Mouse (Mus musculus): Measurements from ENCODE around the gene Sowaha. TPM values are rescaled to one million over a fixed set of nuclear protein-coding genes. Genes with fewer than 3 reads are reported as not detected.
A peak's percentile ranks its signal among the peaks of the same experiment; 100 is the strongest.

Gene Sowaha
- total RNA-seq (2015): 0.73 and 0.79 TPM in 2 replicates
- total RNA-seq (2017): 0.29 and 0.91 TPM in 2 replicates

DNA sequence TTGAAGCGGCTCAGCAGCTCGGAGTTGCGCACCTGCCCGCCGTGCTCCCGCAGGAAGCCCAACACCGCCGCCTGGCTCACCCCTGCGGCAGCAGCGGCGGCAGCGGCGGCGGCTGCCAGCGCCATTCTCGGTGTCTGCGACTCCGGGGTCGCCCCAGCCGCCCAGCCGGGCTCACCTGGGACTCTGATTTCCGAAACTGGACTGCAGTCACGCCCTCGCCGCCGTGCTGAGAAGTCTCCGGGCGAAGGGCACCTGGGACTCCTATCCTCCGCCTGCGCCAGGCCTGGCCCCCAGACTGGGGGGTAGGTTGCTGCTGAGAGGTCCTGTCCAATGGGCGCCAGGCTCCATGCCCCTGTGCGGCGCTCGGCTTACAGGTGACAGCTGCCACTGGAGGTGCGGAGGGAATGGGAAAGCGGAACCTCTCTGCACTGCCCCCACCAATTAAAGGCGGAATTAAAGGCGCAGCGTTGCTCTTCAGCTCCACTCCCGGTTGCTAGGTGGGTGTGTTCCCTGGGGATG is at the start of gene Sowaha, which contains the start of gene Gm9945:
TSS of gene Sowaha (minus strand) at position 492 of the 519 bp plus-strand sequence.
TSS of gene Gm9945 (plus strand) at position 384 of the 519 bp plus-strand sequence.
- ATAC-seq (replicated peaks; ENCODE audit: poor library complexity): peak; percentile 23

DNA sequence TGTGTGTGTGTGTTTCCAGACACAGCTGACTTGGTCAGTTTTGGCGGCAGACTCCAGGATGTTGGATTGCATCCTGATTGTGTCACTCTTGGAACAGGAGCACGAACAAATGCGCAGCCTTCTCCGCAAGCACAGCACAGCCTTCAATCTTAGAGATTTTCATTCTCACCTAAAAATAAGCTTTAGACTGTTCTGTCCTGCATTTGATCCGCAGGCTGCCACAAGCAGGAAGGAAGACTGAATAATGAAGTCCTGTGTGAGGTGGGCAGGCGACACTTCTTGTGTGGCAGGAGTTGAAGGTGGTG is 49.1 kb upstream of the Sowaha start:
- no peak for ATAC-seq (replicated peaks; ENCODE audit: poor library complexity)

DNA sequence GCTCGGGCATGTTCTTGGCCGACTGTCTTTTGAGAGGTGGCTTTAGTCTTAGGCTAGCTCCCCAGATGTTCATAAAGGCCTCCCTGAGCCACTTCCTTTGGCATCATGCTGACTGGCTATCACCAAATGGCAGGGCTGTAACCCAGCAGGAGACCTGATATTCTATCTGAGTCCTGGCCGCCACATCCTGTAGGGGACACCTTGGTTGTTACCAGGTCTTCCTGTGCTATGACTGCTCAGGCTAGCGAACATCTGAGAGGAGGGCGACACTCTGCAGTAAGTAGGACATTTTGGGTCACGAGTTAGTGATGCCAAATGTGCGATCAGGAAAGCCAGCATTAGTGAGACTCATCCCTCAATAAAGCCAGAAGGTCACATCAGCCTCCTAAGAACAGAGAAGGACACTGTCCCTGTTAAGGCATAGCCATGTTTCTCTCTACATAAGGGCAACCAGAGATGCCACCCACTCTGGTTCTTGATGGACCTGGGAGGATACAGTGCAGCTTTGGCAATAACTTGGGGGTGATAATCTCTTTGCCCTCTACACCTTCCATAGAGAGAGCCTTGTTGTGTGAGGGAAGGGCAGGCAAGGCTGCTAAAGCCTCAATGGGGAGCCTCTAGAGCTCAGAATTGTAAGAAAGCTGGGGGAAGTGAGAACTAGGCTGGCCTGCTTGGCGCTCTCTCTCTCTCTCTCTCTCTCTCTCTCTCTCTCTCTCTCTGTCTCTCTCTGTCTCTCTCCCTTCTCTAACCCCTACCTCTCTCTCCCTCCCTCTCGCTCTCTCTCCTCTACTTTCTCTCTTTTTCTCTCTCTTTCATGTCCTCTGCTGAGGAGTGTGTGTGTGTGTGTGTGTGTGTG is 48.6 kb upstream of the Sowaha start:
- ATAC-seq (replicated peaks; ENCODE audit: poor library complexity): peak; percentile 65

DNA sequence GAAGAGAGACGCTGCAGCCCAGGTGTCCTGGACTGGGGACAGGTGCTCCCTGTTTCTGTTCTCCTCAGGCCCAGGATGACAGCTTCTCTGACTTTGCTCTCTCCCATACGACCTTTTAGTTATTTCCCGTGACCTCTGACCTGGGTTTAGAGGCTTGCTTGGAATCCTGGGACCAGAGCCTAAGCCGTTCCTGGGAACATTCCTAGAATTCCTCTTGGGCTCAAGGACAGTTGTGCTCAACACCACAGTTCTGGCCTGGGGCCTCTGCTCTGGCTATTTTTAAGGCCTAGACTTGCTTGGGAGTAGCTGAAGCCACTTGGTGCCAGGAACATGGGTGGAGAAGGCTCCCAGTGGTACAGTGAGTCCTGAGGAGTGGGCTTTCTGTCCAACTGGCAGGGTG is 45.4 kb upstream of the Sowaha start:
- no peak for ATAC-seq (replicated peaks; ENCODE audit: poor library complexity)

DNA sequence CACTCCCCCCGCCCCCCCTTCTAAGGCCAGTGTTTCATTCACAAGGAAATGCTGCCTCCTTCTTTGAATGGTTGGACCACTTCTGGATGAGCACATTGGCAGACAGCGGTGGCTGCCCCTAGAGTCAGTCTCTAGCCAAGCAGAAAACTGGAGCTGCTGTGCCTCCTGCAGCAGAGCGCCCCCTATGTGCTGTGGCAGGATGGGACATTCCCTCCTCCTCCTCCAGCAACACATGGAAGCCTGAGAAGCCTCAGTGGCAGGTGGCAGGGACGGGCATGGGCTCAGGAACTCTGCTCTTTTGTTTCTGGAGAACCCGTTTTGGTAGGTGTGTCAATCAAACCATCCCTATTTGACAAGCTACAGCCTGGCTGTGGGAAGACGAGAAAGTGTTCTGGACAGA is 44.8 kb upstream of the Sowaha start:
- ATAC-seq (replicated peaks; ENCODE audit: poor library complexity): no peak

DNA sequence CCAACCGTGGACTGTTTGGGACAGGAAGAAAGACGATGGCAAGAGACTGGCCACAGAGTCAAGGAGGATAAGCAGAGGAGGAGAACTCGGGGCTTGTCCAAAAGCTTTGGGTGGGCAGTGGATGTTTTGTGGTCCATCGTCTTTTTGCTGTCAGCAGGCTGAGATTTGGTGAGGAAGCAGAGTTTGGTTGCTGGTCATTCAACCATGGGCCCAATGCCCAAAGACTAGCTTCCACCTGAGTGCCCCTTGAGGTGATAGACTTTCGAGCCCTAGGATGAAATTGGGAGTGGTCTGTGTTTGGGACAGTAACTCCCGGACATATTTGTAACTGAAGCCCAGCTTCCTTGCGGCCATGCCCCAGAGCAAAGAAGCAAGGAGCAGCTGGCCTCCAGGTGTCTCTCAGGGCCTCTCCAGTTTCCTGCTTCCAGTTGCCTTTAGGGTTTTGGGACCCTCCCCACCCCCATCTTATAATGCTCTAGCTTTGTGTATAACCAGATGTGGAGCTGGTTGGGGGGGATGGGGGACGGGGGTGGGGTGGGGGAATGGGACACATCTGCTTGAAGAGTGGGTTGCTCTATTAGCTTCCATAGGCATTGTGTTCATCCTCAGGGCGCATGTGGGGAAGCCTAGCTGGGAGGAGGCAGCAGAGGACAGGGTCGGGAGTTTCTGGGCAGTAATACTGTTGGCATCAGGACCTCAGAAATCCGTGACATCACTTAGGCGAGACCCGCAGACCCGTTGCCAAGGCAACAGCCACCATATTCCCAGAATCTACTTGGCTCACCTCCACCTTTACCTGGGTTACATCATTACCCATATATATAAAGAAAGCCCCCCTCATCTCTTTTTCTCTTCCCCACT is 43.7 kb upstream of the Sowaha start:
- no peak for ATAC-seq (replicated peaks; ENCODE audit: poor library complexity)

DNA sequence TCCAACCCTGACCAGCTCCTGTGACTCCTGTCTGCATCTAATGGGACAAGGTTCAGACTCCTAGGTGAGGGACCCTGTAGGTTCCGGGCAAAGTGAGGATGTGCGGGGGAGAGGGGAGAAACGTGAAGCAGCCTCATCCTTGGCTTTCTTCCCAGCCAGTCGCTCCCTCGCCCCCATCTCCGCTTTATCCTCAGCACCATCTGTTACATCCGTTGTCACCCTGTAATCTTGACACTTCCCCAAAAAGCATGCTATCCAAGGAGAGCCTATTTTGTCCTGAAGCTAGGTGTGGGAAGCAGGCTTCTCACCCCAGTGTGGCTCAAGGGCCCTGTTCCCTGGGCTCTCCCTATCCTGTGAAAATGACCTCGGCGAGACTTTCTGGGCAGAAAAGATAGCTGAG is 42.9 kb upstream of the Sowaha start:
- ATAC-seq (replicated peaks; ENCODE audit: poor library complexity): no peak

DNA sequence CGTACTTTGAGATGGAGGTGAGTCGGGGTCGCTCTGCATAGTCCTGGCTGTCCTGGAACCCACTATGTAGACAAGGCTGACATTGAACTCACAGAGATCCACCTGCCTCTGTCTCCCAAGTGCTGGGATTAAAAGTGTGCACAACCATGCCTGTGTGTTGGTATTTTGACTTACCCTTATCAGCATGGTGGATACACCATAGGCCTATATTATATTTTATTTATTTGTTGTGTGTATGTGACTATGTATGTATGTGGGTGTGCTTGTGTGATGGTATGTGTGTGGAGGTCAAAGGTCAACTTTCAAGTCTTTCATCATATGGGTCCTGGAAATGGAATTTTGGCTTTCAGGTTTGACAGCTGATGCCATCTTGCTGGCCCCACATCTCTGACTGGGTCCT is 42.3 kb upstream of the Sowaha start:
- ATAC-seq (replicated peaks; ENCODE audit: poor library complexity): no peak

DNA sequence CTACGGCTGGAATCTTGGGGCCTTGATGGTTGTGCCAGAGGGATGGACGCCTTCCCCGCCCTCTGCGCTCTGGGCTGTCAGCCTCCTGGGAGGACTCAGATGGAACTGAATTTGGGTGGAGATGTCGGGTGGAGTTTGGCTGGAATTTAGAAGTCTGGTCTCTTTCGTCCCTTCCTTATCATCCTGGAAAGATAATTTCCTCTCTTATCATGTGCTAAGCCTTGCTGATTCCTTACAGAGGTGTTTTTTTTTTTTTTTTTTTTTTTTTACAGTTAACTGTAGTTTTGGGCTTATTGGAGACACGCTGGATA is 41.7 kb upstream of the Sowaha start:
- ATAC-seq (replicated peaks; ENCODE audit: poor library complexity): peak; percentile 1; the same call in 1 of the 2 replicates

DNA sequence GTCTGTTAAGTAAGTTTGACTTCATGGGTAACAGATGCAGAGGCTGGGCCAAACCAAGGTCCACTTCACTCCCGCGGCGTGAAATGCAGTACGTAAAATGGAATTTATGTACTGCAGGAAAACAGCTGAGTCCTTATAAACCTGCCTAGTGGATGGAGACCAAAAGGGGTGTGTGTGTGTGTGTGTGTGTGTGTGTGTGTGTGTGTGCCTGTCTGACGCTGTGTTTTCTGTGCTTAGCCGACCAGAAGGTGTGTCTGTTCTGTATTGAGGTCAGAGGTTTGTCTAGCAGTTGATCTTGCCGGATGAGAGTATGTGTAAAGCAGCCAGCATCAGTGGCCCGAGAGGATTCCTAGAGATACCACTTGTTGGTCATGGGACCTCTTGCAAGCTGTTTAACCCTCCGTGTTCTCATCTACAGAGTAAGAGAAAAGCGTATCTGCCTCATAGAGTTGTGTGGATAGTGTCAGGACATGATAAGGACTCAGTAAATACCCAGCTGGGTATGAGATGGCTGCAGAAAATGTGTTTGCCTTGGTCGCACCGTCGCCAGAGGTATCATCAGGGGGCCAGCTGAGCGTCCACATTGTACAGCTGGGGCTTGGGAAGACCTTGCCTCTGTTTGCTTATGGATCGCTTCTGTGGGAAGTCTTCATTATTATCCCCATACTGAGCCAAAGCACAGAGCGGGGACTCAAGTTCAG is 41.2 kb upstream of the Sowaha start:
- ATAC-seq (replicated peaks; ENCODE audit: poor library complexity): peak; percentile 30

DNA sequence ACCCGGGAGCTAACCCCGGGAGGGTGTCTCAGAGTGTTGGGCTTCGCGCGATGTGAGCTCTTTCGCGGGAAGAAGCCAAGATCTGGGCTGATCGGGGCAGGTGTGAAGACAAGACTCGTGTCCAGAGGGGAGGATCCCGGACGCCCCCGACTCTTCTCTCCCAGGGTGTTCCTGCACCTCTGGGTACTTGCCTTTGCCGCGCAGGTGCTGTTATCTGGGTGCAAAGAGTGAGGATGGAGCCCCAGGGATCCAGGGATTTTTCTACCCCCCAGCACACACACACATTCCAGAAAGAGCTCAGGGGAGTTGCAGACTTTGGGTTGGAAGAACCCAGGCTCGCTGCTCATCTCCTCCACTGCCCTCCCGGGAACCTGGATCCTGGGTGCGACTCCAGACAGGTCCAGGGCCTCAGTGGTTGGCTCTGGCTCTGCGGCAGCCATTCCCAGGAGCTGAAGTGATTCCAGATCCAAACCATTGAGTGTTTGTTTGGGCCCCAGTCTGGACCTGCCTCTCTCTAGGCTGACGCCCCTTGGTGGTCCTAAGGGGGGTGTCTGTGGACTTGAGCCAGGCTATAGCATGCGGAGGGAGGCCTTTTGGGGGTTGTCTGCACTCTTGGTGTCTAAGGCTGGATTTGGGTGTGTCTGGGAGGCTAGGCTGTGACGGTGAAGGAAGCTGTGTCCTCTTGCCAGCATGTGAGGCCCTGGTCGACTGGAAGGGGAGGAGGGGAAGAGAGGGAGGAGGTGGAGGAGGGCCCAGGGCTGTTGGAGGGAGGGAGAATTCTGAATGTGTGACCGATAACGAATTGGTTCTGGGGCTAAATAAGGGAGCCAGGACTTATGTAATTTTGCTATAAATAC is 40.3 kb upstream of the Sowaha start:
- ATAC-seq (replicated peaks; ENCODE audit: poor library complexity): peak; percentile 72

DNA sequence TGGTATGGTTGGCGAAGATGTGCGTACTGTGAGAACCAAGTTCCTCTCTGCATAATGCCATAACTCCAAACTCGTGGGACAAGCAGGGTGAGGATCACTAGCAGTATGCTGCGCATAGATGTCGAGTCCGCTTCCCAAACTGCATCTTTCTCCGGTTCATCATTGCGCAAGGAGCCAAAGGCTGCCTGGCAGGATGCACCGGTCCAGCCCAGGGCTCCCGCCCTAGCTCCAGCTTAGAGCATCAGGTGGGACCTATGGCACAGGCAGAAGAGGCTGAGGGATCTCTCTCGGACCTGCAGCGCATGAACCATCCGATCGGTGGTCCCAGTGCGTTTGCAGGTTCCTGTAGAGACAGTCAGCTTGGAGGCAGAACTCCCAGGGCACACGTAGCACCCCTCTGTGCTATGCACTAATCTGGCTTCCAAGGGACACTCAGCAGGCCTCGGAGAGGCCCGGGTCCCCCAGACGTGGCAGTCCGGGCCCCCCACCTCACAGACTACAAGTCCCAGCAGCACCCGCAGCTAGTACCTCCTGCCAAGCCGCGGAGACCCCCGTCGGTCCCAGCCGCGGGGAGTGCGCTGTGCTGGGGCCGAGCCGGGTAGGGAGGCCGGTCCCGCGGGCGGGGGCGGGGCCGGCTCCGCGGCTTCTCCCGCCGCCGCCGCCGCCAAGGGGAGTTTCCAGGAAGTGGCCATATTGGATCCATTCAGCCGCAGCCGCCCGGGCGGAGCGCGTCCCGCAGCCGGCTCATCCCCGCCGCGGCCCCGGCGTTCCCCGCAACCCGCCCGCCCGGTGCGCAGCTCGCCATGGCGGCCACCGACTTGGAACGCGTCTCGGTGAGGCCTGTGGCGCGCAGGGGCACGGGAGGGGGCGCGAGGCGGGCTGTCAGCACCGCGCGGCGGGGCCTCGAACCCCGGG is 39.4 kb upstream of the Sowaha start, which contains the start of gene Sept8:
TSS of gene Sept8 (plus strand) at position 51 of the 915 bp plus-strand sequence.
- ATAC-seq (replicated peaks; ENCODE audit: poor library complexity): peak; percentile 14

DNA sequence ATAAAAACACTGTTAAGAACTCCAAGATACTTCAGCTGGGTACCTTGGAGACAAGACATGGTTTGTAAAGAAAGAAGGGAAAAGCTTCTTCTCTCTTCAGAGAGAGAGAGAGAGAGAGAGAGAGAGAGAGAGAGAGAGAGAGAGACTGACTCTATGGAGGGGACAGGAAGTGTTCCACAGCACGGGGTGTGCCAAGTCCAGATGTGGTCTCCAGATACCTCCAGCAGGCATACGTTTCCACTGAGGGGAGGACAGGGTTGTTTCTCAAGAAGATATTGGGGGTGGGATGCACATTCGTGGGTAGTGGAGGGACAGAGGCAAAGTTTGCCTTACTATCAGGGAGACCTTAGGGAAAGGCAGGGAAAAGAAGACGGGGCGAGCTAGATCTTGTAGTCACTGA is 38.7 kb upstream of the Sowaha start:
- ATAC-seq (replicated peaks; ENCODE audit: poor library complexity): peak; percentile 23

DNA sequence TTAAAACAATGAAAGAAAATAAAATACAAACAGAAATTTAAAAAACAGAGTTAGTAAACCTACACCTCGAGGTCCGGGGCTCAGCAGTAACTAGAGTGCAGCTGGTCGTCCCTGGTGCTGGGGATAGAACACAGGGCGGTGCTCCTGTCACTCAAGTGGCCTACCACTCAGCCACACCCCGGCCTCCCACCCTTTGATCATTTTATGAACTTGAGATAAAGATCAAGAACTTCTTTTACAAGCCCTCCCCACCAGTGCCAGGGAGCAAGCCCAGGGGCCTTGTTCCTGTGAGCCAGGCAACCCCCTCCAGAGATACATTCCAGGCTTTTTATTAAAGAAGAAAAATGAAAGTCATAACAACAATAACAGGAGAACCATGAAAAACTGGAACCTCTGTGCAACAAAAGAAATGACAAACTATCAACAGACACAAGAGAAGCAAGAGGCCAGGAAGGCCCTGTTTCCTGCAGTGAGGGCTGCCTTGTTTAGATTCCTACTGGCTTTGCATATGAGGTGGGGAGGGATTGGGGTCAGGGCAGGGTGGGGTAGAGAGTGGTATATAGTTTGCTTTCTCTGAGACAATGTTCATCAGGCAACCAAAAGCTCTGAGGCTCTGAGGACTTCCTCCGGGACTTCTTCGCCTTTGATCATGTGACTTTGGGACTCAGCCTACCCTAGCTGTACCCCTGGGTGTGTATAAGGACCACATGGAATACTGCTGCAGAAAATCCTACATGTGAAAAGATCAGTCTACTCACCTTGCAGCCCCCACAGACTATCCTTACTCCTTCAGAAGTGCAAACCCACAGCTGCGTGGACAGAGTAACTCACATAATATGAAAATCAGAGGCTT is 36.9 kb upstream of the Sowaha start:
- peak; percentile 16; the same call in 1 of the 2 replicates for ATAC-seq (replicated peaks; ENCODE audit: poor library complexity)

DNA sequence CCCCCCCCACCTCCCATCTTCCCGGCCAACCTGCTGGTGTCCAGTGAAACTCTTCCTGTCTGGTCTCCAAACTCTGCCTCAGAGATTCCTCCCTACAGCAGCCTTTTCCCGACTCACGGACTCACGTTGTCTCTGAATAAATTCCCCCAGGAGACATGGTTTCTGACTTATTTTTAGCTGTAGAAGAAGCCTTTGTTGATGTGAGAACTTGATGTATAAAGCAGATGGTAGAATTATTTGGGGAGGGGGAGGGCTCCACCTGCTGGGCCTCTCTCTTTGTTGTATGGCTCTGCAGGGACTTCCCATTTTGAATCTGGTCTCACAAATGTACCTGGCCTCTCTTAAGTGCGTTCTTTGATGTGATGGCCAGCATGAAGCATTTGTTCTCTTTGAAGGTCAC is 30.3 kb upstream of the Sowaha start:
- ATAC-seq (replicated peaks; ENCODE audit: poor library complexity): no peak

DNA sequence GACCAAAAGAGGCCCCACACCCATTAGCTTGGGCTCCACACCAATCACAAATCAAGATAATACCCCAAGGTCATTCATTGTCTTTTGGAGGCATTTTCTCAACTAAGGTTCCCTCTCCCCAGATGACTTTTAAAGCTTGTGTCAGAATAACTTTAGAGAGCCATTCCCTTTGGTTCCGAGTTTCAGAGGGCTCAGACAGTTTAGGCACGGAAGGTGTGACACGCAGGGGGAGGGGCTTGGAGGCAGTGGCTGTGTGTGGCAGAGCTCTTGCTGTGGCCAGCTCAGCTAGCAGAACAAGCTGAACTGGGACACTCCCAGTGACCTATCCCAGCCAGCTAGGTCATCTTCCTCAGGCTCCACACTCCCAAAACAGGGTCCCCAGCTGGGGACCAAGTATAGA is 28.5 kb upstream of the Sowaha start:
- no peak for ATAC-seq (replicated peaks; ENCODE audit: poor library complexity)

DNA sequence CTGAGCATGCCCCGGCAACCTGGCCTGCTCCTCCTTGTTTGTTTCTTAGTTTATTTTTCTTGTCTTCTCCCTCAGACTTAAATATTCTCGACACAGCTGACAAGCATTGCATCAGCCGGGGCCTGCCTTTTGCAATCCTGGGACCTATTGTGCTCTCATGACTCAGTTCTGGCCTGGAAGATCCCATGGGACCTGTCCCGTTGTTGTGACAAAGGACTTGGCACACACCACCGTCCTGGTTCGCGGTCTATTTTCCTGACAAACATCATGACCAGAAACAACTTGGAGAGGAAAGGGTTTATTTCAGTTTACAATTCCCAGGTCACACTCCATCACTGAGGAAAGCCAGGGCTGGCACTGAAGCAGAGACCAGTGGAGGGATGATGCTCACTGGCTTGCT is 28.1 kb upstream of the Sowaha start:
- ATAC-seq (replicated peaks; ENCODE audit: poor library complexity): no peak

DNA sequence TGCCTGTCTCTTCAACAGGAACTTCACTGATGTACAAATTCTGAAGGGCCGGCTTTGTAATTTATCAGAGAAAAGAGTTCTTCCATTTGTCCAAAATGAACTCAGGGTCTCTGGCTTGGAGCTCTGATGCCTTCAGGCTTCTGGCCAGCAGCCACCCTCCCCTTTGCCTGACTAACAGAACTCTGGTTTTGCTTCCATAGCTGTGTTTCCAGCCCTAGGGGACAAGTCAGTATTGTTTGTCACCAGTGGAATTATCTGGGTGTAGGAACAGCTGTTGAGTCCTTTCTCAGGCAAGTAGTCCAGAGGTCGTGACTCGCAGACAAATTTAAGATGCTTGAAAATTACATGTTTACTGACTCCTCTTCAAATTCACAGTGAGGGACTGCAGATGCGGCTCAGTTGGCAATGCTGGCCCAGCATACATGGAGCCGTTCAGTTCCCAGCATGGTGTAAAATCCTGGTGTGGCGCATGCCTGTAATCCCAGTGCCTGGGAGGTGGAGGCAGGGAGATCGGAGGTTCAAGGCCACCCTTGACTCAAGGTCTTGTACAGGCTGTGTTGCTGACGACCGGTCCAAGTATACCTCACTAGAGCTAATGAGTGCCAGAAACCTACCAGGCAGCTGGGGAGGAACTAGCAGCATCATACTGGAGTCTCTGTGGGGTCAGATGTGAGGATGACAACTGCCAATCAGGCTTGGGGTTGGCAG is 27.2 kb upstream of the Sowaha start:
- no peak for ATAC-seq (replicated peaks; ENCODE audit: poor library complexity)
